Mouse (Mus musculus) forelimb bud, embryonic 11.5 days (tissue): Measurements from ENCODE around the gene Fbxl2.

Source experiments
- DNase-seq: peaks from one replicate; pipeline ENCODE4 v3.0.0-alpha.2; 2012; ENCODE audit warnings: low read depth, low spot score

Fbxl2 gene

GRCm38 (mm10) chr9:113974945-113975344, 71.0 kb downstream of the Fbxl2 start:
- DNase-seq: no peak

DNA sequence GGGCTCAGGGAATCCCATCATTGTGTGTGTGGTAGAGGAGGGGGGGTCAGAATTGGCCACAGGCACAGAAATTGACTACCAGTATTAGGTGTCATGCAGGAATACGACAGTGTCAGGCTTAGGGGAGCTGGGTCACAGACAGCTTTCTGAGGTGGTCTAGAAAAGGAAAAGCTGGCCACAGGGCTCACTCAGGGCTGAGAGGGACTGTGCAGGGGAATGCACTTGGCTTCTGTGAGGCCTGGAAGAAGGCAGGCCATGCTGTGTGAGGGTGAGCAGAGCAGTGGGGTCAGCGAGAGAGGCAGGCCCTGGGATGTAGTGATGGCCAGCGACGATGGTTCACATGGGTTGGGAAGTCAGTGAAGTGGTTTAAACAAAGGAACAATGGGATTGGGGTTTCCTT, 72.1 kb downstream of the Fbxl2 start:
- DNase-seq: no peak

GRCm38 (mm10) chr9:113971615-113972014, 74.4 kb downstream of the Fbxl2 start:
- no peak for DNase-seq

DNA sequence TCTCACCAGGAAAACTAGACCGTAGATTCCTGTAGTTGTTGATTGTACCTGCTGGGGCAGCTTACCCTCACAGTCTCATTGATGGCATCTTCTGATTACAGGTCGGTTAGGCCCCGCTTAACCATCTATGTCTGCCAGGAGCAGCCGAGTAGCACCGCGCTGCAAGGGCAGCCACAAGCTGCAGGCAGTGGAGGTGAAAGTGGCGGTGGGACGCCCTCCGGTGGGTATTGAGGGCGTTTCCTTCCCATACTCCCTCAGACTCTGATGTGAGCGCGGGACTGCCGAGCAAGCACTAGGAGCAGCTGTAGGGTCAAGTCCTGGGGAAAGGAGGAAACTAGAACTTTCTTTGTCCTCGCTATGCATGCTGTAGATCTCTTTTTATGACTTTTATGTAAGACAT, 76.0 kb downstream of the Fbxl2 start:
- DNase-seq: no peak

GRCm38 (mm10) chr9:113969399-113969798, 76.6 kb downstream of the Fbxl2 start:
- DNase-seq: no peak

DNA sequence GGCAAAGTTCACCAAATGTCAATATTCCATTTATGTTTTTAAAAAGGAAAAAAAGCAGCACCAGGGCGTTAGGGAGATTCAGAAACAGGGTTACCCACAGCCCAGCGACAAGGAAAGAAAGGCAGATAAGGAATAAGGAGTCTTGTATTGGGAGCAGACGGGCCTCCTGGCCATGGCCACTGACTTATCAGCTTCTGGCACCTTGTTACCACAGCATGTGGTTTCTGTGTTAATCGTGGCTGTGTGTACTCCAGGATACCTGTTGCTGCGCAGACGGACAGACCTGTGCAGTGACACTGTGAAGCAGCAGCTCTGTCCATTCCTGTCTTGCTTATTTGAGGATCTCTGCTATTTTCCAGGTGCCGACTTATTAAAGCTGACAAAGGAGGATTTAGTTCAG, 77.0 kb downstream of the Fbxl2 start:
- no peak for DNase-seq

DNA sequence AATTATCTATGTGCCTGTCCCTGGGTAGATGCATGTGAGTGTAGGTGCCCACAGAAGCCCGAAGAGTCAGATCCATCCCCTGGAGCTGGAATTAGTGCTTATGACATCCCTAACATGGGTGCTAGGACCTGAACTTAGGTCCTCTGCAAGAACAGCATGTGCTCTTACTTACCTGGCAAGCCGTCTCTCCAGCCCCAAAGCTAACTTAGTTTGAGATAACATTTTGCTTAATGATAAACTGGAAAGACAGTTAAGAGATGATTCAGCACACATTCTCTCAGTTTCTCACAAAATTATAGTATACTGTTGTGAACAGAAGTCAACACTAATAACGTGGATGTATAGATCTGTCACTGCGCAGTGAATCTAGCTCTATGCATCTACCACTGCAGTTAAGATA, 79.2 kb downstream of the Fbxl2 start:
- no peak for DNase-seq

GRCm38 (mm10) chr9:113964415-113964814, 81.6 kb downstream of the Fbxl2 start:
- DNase-seq: no peak

- DNase-seq: no peak
Measured at GRCm38 (mm10) chr9:113963718-113964117, 82.3 kb downstream of the Fbxl2 start.

GRCm38 (mm10) chr9:113957777-113958176, 88.2 kb downstream of the Fbxl2 start:
- no peak for DNase-seq

GRCm38 (mm10) chr9:113947216-113947615, 98.8 kb downstream of the Fbxl2 start:
- DNase-seq: no peak

- no peak for DNase-seq
Measured at GRCm38 (mm10) chr9:113943372-113943771, 102.6 kb downstream of the Fbxl2 start.

GRCm38 (mm10) chr9:113941103-113941805, 104.7 kb downstream of the Fbxl2 start:
- no peak for DNase-seq

DNA sequence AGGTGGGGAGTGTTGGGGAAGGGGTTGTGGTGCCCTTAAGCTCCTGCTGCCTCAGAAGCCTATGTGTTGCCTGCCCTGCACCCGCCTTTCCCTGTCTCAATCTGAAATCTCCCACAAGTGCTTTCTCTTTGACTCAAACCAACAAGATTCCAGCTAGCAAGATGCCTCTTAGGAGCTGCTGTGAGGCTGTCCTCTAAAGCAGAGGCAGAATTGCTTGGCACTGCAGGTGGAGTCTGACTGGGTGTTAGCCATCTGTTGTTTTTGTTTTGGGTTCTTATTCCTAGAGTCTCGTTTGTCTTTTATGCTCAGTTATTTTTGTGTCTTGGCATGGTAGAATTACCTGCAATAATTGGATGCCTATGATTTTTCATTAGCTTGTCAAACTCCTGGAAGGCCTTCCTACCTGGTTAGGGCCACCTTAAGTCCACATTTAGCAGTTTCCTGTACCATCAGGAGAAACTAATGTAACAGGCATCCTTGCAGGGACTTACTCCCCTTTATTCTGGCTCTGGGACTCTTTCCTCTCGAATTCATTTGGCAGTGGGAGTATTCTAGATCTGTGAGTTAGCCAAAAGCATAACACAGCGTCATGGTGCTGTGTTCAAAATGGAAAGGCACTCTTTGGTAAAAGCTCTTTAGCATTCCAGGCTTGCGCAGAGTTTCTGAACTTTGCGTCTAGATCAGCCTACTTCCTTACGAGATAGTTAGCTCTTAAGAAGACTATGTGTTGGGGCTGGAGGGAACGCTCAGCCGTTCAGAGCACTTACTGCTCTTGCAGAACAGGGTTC, 106.7 kb downstream of the Fbxl2 start:
- no peak for DNase-seq

DNA sequence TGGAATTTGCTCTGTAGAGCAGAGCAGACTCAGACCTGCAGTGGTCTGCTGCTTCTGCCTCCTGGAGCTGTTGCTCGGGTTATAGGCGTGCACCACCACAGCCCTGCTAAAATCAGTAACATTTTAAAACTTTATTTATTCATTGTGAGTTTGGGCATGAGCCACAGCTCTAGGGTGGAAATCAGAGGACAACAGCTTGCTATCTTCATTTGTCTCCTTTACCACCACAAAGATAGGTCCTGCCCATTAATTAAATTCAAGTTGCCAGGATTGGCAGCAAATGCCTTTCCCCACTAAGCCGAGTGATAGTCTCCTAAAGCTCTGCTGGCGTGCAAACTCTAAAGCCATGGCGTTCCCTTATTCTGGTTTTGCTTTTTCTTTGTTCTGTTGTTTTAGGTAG, 110.4 kb downstream of the Fbxl2 start:
- no peak for DNase-seq

DNA sequence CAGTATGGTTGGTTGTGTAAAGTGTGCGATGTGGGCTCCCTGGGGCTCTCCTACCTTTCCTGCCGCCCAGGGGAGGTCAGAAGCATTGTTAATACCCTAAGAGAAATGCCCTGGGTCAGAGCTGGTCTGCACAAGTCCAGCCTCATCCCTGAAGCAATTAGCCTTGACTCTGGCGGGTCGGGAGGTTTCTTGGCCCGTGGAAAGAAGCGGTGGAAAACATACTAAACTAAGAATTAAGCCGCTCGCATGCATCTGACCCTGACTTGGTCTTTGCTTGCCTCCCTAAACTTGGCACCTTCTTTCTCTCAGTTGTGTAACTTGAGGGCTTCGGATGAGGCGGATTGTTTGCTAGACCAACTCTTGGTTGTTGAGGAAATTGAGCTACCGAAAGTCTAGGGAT, 113.5 kb downstream of the Fbxl2 start:
- DNase-seq: no peak

- DNase-seq: peak; percentile 16
Measured at GRCm38 (mm10) chr9:113932100-113932470, 113.9 kb downstream of the Fbxl2 start.

DNA sequence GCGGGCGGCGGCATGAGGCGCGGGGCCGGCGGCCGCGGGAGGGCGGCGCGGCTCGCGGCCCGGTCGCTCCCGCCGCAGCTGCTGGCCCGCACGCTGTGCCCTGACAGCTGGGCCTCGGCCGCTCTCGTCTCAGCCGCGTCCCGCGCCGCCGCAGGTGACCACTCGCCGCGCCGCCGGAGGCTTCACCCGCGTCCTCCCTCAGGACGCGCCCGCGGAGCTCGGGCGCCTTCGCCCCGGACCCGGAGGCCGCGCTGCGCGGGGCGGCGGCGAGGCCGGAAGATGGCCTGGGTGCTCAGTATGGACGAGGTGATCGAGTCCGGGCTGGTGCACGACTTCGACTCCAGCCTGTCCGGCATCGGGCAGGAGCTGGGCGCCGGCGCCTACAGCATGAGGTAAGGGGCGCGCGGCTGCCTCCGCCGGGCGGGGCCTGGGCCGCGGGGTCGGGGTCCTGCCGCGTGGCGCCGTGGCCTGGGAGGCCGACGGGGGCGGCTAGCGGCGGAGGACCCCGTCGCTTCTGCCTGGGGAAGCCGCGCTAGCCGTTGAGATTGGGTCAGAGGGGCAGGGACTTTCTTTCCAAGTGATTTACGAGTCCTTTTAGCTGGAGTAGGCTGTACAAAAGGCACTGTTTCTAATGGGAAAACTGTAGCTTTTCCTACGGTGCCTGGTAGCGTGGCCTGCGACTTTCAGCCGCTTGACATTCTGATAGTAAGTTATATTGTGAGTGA, 114.5 kb downstream of the Fbxl2 start:
- peak; percentile 29 for DNase-seq

DNA sequence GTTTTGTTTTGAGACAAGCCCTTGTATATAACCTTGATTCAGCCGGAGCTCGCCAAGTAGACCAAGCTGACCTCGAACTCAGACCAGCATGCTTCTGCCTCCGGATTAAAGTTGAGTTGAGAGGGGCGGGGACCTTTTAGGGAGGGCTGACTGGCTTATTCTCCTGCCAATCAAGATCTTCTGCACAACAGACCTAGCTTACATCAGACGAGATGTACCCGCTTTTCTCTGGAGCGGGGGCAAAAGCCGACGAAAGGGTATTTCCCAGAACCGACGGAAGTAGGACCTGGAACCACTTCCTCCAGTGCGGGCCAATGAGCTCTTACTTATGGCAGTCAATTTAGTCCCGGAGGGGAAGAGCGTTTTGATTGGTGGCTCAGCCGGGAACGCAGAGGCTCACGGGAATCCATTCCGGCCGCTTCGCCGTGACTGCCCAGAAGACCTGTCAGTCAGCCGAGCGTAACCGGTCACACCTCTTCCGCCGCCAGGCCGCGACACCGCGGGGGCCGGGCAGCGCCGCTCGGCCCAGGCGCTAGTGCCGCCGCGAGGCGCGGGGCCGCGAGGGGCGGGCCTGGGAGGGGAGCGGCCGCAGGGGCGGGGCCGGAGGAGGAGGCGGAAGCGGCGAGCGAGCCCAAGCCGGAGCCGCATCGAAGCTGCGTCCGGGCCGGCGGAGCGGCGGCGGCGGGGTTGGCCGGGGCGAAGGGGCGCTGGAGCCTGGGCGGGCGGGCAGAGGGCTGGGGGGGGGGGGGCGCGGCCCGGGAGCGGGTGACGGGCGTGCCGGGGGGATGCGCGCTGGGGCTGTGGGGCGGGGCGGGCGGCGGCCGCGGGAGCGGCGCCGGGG, 115.2 kb downstream of the Fbxl2 start, which contains the start of gene Ubp1:
Gene Ubp1, plus strand, starts transcription at position 401 of the 841 bp plus-strand sequence.
- peak; percentile 99 for DNase-seq

- DNase-seq: no peak
Measured at GRCm38 (mm10) chr9:113929676-113930075, 116.3 kb downstream of the Fbxl2 start.

GRCm38 (mm10) chr9:113928591-113928990, 117.4 kb downstream of the Fbxl2 start:
- DNase-seq: no peak

DNA sequence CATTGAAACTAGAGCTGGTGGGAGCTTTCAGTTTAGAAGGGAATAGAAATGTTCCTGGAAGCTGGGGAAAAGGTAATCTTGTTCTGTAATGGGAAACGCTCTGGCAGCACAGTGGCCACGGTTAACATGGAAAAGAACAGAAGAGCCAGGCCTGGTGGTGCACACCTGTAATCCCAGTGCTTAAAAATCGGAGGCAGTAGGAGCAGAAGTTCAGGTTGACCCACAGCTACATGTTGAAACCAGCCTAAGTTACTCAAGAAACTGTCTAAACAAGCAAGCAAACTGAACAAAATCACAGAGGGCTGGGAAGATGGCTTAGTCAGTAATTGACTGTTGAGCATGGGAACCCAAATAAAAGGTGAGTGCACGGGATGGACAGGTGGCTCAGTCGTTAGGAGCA, 121.1 kb downstream of the Fbxl2 start:
- no peak for DNase-seq
